Mouse (Mus musculus) lung, postnatal 36 days (tissue): ENCODE data around the gene Ddx19a.
"Not testable (repeated sequence)": the region's sequence is repeated elsewhere in the genome, so short reads cannot be mapped to it uniquely, and the experiment has no call there.

Experiments
- DNase-seq: peaks from one replicate; pipeline ENCODE4 v3.0.0; 2022; ENCODE audit warnings: mixed read lengths

Ddx19a gene

DNA sequence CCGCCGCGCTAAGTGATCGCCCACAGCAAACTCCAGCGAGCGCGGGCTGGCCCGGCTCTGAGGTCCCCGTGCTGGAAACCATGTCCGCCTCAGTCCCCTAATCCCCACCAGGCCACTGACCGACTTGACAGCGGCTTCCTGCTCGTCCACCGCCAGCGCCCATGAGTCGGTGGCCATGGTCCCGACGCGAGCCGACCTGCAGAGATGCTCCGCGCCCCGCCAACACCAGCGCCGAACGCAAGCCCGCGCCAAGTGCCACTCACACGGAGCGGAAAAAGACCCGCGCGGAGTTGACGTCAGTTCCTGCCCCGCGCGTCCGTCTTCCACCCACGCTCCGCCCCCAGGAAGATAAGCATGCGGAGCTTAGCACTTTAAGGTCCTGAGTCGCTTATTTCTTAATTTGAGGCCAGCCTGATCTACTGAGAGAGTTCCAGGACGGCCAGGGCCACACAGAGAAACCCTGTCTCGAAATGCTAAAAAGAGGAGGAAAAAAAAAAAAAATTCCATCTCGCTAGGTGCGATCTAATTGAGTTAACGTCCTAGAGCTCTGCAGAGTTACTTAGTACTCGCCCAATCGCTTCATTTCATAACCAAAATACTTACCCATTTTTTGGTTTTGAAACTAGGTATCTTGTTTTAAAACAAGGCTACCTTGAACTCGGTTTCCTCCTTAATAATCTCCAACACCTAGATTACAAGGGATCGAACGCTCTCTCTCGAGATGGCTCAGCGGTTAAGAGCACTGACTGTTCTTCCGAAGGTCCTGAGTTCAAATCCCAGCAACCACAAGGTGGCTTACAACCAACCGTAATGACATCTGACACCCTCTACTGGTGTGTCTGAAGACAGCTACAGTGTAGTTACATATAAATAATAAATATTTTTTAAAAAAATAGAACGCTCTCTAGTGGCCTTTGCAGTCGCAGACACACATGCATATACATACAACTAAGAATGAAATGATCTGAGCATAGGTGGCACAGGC lies at the start of gene Ddx19a:
Ddx19a (minus strand) TSS at position 254 of the 985 bp plus-strand sequence.
- peak; percentile 93 for DNase-seq

DNA sequence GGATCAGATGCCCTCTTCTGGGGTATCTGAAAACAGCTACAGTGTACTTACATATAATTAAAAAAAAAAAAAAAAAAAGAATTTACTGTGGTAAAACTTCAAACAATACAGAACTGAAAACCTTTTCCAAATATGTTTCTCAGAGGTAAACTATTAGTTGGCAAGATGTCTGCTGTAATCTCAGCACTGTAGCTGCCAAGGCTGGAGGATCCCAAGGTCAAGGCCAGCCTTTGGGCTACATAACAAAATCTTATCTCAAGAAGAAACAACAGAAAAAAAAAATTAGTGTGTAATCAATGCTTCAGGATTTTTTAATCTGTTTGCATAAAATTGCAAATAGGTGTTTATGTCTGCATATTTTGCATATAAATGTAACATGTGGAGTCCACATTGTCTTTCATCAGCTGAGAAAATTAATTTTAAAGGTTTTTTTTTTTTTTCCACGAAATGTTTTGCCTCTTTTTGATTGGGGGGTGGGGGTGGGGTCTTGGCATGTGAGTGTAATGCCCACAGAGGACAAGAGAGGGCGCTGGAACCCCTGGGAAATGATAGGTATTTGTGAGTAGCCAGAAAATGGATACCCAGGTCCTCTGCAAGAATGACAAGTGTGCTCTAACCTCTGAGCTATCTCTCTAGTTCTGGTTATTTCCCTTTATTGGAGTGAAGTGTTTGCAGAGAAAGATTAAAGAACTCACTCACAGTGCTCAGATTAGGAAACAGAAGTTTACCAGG lies 46.6 kb upstream of the Ddx19a start:
- peak; percentile 7 for DNase-seq

DNA sequence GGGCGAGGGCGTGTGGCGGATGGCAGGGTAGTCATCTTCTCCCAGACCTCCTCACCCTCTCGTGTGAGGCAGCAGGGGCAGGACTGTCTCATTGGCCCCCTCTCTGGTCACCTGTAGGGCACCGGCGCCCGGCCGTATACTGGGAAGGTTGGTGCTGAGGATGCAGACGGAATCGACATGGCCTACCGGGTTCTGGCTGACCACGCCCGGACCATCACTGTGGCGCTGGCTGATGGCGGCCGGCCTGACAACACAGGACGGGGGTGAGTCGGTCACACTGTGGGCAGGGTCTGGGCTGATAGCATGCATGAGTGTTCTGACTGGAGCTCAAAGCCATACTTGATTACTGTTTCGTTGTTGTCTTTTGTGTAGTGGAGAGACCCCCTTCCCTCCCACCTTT lies 44.9 kb upstream of the Ddx19a start:
- DNase-seq, result no peak

DNA sequence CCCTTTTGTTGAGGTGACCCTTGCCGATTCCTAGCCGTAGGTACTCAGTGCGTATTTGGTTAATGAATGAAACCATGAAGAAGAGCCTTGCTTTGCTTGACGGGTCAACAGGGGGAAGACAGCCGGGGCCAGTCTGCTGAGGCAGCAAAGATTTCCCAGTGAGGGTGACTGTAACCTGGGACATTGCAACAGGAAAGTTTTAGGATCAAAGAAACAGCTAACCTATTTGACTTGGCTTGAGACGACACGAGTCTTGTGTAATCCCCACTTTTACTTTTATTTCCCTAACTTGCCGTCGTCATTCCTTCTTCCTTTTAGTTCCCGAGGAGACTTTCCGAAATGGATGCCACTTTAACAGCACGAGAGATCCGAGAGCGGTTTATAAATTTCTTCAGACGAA lies 39.0 kb upstream of the Ddx19a start:
- DNase-seq, result no peak

DNA sequence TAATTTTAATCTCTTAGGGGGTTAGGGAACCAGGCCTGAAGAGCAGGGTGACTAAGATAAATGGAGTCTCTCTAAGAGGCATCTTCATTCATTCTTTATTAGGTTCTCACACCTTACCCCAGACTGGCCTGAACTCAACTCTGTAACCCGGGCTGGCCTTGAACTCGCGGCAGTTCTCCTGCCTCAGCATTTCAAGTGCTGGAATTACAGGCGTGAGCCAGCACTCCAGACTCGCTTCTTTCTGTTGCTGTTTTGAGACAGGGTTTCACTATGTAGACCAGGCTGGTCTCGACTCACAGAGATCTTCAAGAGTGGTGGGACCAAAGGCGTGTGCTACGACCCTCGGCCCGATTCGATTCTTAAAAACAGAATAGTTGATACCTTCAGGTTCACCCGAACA lies 36.7 kb upstream of the Ddx19a start:
- DNase-seq, result peak; percentile 36

DNA sequence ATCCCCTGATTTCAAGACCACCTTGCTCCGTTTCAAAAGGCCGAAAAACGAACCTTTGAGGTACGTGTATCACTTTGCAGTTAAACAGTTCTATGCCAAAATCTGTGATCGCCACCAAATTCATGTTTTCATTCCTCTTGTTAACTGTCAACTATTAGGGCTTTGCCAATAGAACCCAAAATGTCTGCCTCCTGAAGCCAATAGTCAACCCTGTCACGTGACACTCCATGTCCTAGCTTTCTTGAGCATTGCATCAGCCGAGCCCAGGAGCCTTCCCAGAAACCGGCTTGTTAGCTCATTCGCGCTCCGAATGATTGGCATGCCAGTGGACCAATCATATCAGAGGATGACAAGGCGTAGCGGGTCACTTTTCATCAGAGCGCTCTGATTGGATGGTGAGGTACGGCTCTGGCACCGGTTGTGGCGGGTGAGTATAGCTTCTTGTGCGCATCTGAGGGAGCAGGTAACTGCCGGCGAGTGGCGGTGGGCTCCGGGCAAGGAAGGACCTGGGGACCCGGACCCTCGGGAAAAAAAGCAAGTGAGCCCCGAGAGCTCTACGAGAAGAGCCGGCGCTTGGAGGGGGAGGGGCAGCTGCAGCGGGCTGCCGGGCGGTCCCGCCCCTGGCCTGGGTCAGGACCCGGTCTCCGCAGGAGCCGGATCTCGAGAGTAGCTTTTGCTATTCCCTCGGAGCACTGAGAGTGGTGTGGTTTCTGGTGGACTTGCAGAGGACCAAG lies 36.0 kb upstream of the Ddx19a start:
- DNase-seq, result peak; percentile 100

DNA sequence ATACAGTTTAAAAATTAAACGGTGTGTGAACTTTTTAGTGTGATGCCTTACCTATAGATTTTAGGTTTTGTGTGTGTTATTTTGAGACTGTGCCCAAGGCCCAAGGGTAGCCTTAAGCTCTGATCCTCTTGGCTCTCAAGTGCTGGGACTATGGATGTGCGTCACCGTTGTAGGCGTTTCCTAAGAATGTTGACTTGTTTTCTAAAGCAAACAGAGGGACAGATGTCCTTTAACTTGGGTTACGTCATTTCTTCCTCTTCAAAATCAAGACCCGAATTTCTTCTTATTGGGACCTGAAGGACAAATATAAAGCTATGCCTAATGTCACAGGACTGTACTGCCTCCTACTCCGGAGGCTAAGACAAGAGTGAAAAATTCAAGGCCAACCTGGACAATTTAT lies 35.3 kb upstream of the Ddx19a start, which contains the start of gene Aars:
Aars (plus strand) TSS at position 229 of the 400 bp plus-strand sequence.
- DNase-seq, result no peak

DNA sequence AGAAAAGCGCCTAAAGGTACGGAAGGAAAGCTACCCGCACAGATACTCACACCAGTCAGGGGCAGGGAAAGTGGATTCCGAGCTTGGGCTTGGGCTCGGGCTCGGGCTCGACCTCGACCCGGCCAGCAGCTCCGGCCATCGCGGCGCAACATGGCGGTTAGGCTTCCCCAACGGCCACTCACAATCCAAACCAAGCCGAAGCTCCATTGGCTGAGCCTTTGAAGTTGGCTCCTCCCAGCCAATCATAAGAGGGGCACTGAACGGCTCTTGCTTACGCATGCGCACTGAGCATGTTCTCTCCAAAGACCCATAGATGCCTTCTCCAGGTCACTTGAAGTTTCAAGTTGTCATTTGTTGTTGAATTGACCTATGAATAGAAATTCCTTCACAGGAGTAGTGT lies 34.0 kb upstream of the Ddx19a start, which contains the start of gene Ddx19b:
Ddx19b (minus strand) TSS at position 180 of the 400 bp plus-strand sequence.
- DNase-seq, result no peak

DNA sequence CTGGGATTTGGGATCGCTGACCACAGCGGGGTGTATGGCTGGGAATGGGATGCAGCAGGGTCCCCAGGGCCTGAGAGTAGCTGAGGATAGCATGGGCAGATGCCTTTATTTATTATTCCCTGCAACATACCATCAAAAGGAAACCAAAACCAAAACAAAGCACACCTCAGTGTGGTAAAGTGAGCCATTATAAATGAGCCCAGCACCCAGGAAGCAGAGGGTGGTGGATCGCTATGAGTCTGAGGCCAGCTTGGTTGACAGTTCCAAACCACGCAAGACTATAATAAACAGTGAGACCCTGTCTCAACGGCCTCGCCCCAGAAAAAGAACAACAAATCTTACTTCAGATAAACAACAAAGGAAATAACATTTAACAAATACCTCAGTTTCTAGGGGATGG lies 32.4 kb upstream of the Ddx19a start:
- DNase-seq, result no peak

DNA sequence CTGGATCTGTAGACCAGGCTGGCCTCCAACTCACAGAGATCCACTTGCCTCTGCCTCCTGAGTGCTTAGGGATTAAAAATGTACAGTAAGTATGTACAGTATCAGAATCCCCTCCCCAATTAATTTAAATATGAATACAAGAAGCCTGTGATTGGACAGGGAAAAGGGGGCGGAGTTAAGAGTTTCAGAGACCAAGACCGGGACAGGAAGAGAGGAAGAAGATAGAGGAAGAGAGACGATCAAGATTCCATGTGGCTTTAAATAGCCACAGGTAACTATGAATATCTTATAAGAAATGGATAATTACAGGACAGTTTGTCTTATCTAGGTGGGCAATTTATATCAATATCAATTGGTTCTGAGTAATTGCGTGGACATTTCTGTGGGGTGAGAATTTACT lies 32.0 kb upstream of the Ddx19a start:
- no peak for DNase-seq

DNA sequence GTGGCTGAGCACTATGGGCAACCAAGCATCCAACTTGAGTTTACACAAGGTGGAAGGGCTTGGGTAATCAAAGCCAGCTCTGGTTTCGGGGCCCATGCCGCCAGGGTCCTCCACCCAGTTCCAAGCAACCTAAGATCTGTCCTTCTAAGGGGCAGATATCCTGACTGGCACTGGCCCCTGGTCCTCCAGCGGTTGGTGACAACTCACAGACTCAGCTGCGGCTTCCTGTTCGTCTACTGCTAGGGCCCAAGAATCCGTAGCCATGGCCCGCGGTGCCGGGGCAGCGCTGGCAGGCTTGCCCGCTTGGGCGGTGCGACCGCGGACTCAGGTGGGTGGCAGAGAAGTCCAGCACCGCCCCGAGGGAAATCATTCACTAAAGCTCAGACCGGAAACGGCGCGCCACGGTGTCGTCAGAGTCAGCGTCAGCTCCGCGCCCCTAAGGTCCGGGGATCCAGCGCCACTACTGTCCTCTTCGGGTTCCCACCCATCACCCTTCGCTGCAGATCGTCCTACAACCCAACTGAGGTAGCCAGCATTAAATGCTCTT lies 29.9 kb upstream of the Ddx19a start:
- peak; percentile 94 for DNase-seq

DNA sequence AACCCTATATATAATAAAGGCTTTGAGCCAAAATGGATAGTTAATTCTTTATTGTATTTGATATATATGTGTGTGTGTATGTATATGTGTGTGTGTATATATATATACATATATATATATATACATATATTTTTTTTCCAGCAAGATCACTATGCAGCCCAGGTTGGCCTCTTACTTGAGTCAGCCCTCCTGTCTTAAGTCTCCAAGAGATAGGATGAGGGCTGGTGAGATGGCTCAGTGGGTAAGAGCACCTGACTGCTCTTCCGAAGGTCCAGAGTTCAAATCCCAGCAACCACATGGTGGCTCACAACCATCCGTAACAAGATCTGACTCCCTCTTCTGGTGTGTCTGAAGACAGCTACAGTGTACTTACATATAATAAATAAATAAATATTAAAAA lies 29.0 kb upstream of the Ddx19a start:
- DNase-seq, result not testable (repeated sequence)

DNA sequence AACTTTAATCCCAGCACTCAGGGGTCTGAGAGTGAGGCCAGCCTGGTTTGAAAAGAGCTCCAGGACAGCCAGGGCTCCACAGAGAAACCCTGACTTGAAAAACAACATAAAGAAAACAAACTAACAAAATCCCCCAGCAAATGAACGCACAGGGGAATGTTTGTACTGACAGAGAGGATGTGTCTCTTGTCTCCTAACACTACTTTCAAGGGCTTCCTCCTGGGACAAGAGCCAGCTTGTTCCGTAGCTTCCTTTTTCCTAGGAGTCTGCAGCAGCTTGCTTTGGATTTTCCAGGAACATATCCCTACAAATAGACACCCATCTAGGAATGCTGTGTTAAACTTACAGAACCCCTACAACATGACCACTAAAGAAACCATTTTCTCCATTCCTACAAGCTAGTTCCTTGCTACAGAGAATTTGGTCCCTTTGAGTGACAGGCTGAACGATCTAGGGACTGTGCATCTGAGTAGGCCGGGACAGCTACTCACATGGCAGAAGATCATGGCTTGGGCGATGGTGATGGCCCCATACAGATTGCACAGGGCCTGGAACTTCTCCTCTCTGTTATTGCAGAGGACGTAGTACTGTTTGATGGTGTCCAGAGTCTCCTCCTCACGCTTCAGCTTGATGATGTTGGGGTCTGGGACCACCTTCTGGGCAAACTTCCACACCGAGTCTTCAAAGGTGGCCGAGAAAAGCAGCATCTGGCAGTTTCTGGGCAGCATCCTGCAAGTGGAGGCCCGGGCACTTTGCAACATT lies 12.8 kb upstream of the Ddx19a start:
- peak; percentile 28 for DNase-seq

DNA sequence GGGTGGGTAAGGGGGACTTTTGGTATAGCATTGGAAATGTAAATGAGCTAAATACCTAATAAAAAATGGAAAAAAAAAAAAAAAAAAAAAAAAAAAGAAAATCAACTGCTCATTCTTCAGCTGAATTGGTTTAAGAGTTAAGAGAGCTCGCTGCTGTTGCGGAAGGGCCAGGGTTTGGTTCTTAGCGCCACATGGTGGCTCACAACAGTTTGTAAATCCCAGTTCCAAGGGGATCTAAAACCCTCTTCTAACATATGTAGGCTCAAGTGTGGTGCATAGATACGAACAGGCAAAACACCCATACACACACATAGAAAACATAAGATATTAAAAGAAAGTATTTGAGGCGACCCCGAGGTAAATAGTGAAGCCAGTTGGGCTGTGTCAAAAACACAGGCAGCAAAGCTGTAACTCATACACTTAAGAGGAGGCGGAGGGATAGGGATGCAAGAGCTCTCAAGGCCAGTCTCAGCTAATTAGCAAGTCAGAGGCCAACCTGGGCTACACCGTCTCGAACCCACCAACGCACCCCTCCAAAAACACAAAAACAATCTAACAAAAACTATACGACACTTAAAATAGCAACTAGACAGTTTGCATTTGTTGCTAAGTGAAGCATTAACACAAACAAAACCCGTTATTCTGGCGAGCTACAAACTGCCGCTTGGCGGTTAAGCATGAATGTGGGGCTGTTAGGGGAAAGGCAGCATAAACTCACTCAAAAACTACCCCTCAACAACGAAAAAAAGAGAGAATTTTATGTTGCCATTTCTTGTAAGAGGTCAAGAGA lies 764 bp downstream of the Ddx19a start:
- DNase-seq, result no peak

DNA sequence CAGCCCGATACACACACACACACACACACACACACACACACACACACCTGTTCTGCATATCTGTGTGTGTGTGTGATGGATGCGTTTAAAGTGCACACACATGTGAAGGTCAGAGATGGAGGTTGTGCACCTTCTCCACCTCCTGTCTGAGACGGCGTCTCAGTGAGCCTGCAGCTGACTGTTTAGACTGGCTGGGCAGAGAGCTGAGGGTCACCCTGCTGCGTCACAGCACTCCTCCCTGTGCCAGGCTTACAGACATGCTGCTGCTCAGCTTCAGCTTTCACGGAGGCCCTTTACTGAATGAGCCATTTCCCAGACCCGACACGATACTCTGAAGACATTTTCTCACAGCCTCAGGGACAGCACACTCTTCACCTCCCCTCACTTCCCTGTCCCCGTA lies 7.6 kb downstream of the Ddx19a start:
- no peak for DNase-seq

DNA sequence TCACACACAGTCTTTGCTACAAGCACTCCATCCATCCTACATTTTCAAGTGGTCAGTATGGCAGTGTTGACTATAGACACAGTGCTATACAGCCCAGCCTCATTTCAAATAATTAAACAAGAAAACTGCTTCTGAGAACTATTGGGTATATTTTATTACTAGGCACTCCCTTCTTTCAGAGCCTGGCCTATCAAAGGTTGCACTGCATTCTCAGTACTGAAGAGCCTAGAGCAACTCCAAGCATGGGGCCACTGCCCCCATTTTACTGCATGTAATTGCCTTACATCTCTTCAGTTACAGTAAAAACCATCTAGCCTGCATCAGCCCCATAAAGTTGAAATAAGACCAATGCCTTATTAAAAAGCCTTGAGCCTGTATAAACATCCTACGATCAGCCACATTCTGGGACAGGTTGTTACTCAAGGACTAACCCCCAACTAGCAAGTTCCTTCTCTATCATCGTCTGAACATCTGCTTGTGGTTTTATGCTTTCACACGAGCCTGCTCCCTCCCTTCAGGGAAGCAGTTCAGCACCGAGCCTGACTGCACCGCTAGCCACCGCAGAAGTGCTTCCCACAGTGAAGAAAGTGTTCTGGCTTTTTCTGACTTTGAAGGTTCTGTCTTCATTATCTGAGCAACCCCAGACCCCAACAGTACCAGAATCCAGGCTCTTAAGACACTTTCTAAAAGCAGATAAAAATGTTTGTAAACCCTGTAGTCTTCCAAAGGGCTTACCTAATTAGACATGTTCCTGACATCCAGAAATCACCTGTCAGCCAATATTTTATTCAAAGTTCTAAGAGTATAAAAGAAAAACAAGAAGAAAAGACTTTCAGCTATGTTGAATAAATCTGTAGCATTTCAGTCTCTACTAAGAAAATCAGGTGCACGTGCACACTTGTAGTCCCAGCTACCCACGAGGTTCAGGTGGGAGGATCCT lies 9.5 kb downstream of the Ddx19a start:
- DNase-seq, result no peak

DNA sequence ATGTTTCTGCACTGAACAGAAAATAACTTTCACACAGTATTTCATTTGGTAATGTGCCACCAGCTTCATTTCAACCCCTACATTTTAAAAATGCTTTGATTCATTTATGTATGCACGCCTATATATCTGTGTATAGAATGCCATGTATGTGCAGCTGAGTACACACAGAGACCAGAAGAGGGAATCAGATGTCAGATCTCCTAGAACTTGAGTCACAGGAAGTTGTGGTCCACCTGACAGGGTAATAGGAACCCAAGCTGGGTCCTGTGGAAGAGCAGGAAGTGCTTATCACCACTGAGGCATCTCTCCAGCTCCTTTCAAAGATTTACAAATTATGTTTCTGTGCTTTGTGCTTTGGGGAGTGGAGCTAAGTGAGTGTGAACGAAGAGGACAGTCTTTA lies 16.3 kb downstream of the Ddx19a start:
- DNase-seq, result no peak

DNA sequence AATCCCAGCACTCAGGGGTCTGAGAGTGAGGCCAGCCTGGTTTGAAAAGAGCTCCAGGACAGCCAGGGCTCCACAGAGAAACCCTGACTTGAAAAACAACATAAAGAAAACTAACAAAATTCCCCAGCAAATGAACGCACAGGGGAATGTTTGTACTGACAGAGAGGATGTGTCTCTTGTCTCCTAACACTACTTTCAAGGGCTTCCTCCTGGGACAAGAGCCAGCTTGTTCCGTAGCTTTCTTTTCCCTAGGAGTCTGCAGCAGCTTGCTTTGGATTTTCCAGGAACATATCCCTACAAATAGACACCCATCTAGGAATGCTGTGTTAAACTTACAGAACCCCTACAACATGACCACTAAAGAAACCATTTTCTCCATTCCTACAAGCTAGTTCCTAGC lies 19.6 kb downstream of the Ddx19a start:
- peak; percentile 14 for DNase-seq

DNA sequence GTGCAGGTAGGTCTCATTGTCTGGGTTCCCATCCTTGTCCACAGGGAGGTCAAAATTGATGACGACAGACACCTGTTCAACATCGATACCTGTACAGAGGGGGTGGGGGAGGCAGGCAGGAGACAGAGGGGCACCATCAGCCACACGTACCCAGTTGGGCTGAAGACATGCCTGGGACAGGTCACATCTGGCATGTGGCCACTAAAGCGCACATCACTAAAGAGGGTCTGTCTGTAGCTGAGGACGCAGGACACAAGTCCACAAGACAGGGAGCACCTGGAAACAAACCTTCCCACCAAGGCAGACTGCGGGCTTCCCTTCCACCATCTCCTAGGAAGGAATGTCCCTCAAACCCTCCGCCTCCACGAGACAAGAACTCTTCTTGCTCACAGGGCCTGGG lies 21.1 kb downstream of the Ddx19a start:
- DNase-seq, result not testable (repeated sequence)
